Mouse (Mus musculus): ENCODE data around the gene Atxn10. TPM values are rescaled to one million over a fixed set of nuclear protein-coding genes. Genes with fewer than 3 reads are reported as not detected.
A peak's percentile ranks its signal among the peaks of the same experiment; 100 is the strongest.

Gene Atxn10
- 205 and 229 TPM in 2 replicates for polyA plus RNA-seq (2011; ENCODE audit: insufficient read length, low read depth, missing spikeins)

DNA sequence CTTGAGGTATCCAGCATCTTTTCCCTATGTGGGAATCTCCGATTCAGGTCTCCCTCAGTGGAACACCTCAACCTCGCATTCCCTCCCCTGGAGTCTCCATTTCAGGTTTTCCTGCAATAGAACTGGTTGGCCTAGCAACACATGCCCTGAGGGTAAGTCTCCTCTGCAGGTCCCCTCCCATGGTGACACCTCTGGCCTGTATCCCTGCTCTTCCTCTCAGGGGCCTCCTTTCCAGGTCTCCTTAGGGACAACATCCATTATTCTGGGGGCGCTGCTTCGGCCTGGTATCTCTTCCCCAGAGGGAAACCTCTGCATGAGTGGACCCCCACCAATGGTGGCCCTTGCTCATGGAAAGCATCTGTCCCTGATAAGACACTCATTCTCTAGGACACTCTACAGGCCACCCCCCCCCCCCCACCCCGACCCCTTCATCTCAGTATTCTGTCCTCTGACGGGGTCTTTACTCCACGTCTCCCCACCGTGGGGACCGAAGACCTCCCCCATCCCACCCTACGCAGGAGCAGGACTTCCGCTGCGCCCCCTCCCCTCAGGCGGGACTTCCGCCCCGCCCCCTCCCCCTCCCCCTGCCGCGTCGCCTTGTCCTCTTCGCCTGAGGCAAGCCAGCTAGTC lies at the start of gene Atxn10:
TSS of gene Atxn10 (plus strand) at position 575 of the 630 bp plus-strand sequence.
- Histone ChIP-seq H3K4me3 (ENCODE audit: insufficient read depth, low read length) (peak within 1 kb of the TSS; percentile 56), H3K27ac (ENCODE audit: insufficient read depth, low read length) (peak within 1 kb of the TSS; percentile 79), H3K4me1 (ENCODE audit: control insufficient read depth, insufficient read depth, low read length) (peaks cover 3% of the 10 kb centered on the region)
- TF ChIP-seq POLR2A (IDR thresholded peaks at IDR 0.05; ENCODE audit: low read depth, low read length) (no peak), CTCF (IDR thresholded peaks at IDR 0.05; ENCODE audit: borderline replicate concordance, insufficient read depth, low read length) (no peak)

DNA sequence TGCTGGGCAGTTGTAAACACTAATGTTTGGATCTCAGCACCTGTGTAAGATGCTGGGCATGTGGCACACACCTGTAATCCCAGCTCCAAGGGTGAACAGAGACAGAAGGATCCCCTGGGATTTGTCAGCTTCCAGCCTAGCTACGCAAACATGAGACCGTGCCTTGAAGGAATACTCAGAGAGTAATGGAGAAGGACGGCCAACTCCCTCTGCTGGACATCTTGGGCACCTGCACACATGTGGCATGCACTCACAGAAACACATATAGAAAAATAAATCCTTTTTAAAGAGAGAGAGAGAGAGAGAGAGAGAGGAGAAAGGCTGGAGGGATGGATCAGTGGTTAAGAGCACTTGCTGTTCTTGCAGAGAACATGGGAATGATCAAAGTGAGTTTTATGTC lies 41.4 kb upstream of the Atxn10 start:
- no peak overlapping the region for H3K27ac ChIP-seq (ENCODE audit: insufficient read depth, low read length)
- TF ChIP-seq POLR2A (IDR thresholded peaks at IDR 0.05; ENCODE audit: low read depth, low read length) (no peak), CTCF (IDR thresholded peaks at IDR 0.05; ENCODE audit: borderline replicate concordance, insufficient read depth, low read length) (peak; percentile 23; the same call in 1 of the 2 replicates)
- no peak overlapping the region for H3K4me3 ChIP-seq (ENCODE audit: insufficient read depth, low read length)
- H3K4me1 ChIP-seq (ENCODE audit: control insufficient read depth, insufficient read depth, low read length) = no peaks in the 10 kb centered on the region

DNA sequence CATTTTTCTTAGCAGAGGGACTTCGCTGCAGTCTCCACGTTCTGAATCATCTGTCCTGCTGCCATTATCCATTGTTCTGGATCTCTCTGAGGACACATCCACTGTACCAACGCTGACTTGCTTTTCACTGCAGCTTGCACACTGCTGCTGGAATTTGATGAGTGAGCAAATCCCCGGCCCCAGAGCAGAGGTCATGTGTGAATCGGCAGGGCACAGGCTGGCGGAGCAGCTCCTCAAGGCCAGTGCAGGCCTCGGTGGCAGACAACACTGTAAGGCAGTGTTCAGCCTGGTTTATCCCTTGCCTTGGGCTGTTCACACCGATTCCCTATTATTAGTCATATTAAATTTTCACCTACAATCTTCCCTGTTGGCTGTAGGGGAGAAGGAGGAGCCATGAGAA lies 40.5 kb upstream of the Atxn10 start:
- H3K27ac ChIP-seq (ENCODE audit: insufficient read depth, low read length) = no peak overlapping the region
- H3K4me3 ChIP-seq (ENCODE audit: insufficient read depth, low read length) = no peak overlapping the region
- H3K4me1 ChIP-seq (ENCODE audit: control insufficient read depth, insufficient read depth, low read length) = no peaks in the 10 kb centered on the region
- TF ChIP-seq CTCF (IDR thresholded peaks at IDR 0.05; ENCODE audit: borderline replicate concordance, insufficient read depth, low read length) = no peak
- no peak for TF ChIP-seq POLR2A (IDR thresholded peaks at IDR 0.05; ENCODE audit: low read depth, low read length)

DNA sequence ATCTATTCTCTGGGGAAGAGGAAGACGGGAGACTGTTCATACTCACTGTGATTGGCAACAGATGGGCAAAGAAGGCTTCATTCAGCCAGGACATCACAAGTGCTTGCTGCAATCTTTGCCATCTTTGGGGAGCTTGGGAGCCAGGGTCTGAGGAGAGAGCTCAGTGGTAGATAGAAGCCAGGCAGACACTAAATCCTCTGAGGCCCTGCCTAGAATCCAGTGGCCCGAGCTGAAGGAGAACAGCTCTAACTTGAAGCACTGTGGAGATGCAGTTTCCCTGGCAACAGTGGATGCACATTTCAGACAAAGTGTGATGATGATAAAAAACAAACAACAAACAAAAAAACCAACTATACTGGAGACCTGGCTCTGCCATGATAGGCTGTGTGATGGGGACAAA lies 40.1 kb upstream of the Atxn10 start:
- H3K4me1 ChIP-seq (ENCODE audit: control insufficient read depth, insufficient read depth, low read length) = no peaks in the 10 kb centered on the region
- TF ChIP-seq CTCF (IDR thresholded peaks at IDR 0.05; ENCODE audit: borderline replicate concordance, insufficient read depth, low read length) (no peak), POLR2A (IDR thresholded peaks at IDR 0.05; ENCODE audit: low read depth, low read length) (no peak)
- no peak overlapping the region for H3K27ac ChIP-seq (ENCODE audit: insufficient read depth, low read length)
- H3K4me3 ChIP-seq (ENCODE audit: insufficient read depth, low read length) = no peak overlapping the region

DNA sequence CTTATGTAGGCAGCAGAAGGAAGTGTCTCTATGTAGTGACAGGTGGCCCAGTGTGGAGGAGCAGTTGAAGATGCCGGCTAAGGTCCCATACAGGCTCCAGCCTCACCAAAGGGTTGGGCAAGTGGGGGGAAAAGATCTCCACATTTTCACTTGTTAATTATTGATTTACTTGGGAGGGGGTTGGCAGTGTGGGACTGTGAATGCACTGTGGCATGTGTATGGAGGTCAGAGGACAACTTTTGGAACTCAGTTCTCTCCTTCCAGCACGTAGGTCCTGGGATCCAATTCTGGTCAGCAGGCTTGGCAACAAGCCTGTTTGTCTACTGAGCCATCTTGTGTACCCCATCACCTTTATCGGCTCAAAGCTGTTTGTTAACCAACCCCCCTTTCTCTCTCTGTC lies 39.5 kb upstream of the Atxn10 start:
- no peak overlapping the region for H3K4me3 ChIP-seq (ENCODE audit: insufficient read depth, low read length)
- TF ChIP-seq CTCF (IDR thresholded peaks at IDR 0.05; ENCODE audit: borderline replicate concordance, insufficient read depth, low read length) (no peak), POLR2A (IDR thresholded peaks at IDR 0.05; ENCODE audit: low read depth, low read length) (no peak)
- H3K4me1 ChIP-seq (ENCODE audit: control insufficient read depth, insufficient read depth, low read length) = no peaks in the 10 kb centered on the region
- no peak overlapping the region for H3K27ac ChIP-seq (ENCODE audit: insufficient read depth, low read length)

DNA sequence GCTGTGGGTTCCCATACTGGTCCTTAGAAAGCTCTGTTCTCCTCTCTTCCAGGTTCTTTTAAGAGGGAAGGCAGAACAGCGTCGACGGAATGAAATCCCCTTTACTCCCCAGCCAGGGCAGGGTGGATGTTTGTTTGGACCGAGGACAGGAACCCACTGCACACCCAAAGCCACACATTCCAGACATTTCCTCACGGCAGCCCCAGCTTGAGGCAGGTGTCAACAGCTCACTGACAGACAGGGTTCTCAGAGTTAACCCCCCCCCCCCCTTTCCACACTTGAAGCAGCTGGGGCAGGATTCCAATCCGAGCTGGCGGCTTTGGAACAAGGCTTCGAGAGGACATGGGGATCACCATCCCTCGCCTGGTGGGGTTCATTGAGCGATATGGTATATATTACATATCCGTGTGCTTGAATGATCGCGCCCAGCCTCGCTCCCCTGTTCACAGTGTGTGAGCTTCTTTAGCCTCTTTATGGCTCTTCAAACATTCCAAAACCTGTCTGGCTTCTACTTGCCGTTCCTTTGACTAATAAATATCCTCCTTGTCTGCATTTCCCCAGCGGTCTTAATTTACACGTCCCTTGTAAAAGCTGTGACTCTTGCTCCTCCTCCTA lies 37.8 kb upstream of the Atxn10 start:
- Histone ChIP-seq H3K27ac (ENCODE audit: insufficient read depth, low read length) (no peak overlapping the region), H3K4me1 (ENCODE audit: control insufficient read depth, insufficient read depth, low read length) (no peaks in the 10 kb centered on the region), H3K4me3 (ENCODE audit: insufficient read depth, low read length) (no peak overlapping the region)
- no peak for TF ChIP-seq CTCF (IDR thresholded peaks at IDR 0.05; ENCODE audit: borderline replicate concordance, insufficient read depth, low read length)
- TF ChIP-seq POLR2A (IDR thresholded peaks at IDR 0.05; ENCODE audit: low read depth, low read length) = no peak

DNA sequence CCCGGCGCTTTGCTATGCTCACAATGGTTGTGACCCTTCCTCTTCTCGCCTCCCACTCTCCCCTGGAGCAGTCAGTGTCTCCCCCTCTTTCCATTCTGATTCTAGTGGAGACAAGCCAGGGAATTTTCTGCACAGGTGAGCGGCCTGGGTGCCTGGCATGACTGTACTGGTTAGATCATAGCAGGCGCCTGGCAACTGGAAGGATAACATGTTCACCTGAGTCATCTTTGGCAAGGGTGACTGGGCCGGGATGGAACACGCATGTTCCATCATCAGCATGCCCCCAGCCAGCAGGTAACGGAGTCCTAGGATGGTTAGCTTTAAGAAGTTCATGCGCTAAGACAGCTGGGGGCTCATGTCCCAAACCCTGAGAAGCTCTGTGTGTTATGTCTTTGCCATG lies 37.1 kb upstream of the Atxn10 start:
- no peak overlapping the region for H3K27ac ChIP-seq (ENCODE audit: insufficient read depth, low read length)
- TF ChIP-seq CTCF (IDR thresholded peaks at IDR 0.05; ENCODE audit: borderline replicate concordance, insufficient read depth, low read length) (no peak), POLR2A (IDR thresholded peaks at IDR 0.05; ENCODE audit: low read depth, low read length) (no peak)
- H3K4me3 ChIP-seq (ENCODE audit: insufficient read depth, low read length) = no peak overlapping the region
- no peaks in the 10 kb centered on the region for H3K4me1 ChIP-seq (ENCODE audit: control insufficient read depth, insufficient read depth, low read length)

DNA sequence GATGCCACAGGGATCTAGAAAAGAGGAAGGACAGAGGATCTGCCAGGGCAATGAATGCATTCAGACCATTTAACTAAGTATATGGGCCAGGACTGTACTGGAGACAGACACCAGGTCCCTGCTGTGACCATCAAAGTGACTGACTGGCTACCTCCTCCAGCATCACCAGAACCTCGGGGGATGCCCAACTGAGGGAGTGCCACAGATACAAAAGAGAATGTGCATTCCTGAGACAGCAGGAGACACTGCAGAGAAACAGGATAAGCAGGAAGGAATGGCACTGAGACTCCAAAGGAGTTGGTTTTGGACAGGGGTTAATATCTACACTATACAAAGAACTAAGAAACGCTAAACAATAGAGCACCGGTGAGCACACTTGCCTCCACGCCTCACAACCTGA lies 32.8 kb upstream of the Atxn10 start:
- no peak overlapping the region for H3K4me3 ChIP-seq (ENCODE audit: insufficient read depth, low read length)
- H3K4me1 ChIP-seq (ENCODE audit: control insufficient read depth, insufficient read depth, low read length) = no peaks in the 10 kb centered on the region
- no peak overlapping the region for H3K27ac ChIP-seq (ENCODE audit: insufficient read depth, low read length)
- TF ChIP-seq CTCF (IDR thresholded peaks at IDR 0.05; ENCODE audit: borderline replicate concordance, insufficient read depth, low read length) (no peak), POLR2A (IDR thresholded peaks at IDR 0.05; ENCODE audit: low read depth, low read length) (no peak)

DNA sequence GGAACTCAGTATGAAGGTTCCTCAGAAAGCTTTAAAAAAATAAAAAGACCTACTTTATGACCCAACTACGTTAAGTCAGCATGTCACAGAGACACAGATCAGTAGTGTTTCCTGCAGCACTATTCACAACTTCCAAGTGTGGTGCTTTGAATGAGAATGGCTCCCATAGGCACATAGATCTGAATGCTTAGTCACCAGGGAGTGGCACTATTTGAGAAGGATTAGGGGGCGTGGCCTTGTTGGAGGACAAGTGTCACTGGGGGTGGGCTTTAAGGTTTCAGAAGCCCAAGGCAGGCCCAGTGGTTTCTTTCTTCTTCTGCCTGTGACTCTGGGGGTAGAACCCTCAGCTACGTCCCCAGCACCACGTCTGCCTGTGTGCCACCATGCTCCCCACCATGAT lies 32.1 kb upstream of the Atxn10 start:
- H3K27ac ChIP-seq (ENCODE audit: insufficient read depth, low read length) = no peak overlapping the region
- TF ChIP-seq POLR2A (IDR thresholded peaks at IDR 0.05; ENCODE audit: low read depth, low read length) (no peak), CTCF (IDR thresholded peaks at IDR 0.05; ENCODE audit: borderline replicate concordance, insufficient read depth, low read length) (no peak)

DNA sequence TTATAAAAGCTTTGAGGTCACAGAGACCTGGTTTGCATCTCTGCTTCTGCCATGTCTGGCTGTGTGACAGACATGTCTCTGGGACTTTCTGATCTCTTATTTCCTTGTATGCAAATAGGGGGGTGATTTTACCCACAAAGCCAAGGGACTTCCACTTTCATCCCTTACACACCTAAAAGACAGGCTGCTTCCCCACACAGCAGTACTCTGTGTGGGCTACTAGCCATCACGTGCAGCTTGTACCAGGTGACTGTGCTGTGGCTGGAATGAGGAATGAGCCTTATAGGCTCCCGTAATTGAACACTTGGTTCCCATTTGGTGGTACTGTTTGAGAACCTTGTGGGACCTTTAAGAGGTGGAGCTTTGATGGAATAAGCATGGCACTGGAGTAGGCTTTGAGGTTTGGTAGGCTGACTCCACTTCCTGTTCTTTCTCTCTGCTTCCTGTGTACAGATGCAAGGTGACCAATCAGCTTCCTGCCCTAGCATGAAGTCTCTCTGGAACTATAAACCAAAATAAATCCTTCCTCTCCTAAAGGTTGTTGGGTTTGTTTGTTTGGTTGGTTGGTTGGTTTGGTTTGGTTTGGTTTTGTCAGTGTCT lies 28.9 kb upstream of the Atxn10 start:
- no peaks in the 10 kb centered on the region for H3K4me1 ChIP-seq (ENCODE audit: control insufficient read depth, insufficient read depth, low read length)
- no peak overlapping the region for H3K27ac ChIP-seq (ENCODE audit: insufficient read depth, low read length)
- no peak for TF ChIP-seq POLR2A (IDR thresholded peaks at IDR 0.05; ENCODE audit: low read depth, low read length)
- TF ChIP-seq CTCF (IDR thresholded peaks at IDR 0.05; ENCODE audit: borderline replicate concordance, insufficient read depth, low read length) = no peak
- H3K4me3 ChIP-seq (ENCODE audit: insufficient read depth, low read length) = no peak overlapping the region

More for the DNA sequence above, 32.1 kb upstream of the Atxn10 start:
- Histone ChIP-seq H3K4me3 (ENCODE audit: insufficient read depth, low read length) (no peak overlapping the region), H3K4me1 (ENCODE audit: control insufficient read depth, insufficient read depth, low read length) (no peaks in the 10 kb centered on the region)

All from embryonic fibroblast, embryonic 13.5 days (primary cell).